Mouse (Mus musculus) lung, postnatal 4 days (tissue): ENCODE measurements around the gene Calm3.

ENCODE experiments used
- DNase-seq, 2 experiments: peaks; one replicate each; pipeline ENCODE4 v3.0.0; 2021

The Calm3 gene

GRCm38 (mm10) chr7:16940292-16940691 lies 16.4 kb upstream of the Calm3 start:
- peak in 1 of 2 experiments; percentile 38 for DNase-seq

DNA sequence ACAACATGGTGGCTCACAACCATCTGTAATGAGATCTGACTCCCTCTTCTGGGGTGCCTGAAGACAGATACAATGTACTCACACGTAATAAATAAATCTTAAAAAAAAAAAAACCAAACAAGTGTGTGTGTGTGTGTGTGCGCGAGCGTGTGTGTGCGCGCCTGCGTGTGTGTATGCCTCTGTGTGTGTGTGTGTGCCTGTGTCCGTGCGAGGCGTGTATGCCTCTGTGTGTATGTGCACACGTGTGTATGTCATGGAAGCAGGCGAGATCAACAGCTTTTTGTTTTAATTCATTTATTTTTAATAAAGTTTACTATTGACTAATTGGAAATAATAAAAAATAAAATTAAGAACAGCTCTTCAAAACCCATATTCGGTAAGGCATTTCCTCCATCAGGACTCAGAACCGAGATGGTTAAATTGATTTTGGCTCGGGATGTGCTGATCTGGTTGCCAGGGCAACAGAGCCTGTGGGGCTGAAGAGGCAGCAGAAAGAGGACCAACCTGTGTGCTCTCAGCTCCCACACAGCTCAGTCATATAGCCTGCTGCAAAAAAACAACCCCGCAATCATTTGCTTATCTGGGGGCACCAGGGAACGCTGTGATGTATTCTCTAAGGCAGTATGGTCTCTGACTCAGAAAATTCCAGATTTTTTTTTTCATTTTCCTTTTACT lies 14.3 kb upstream of the Calm3 start:
- no peak for DNase-seq

DNA sequence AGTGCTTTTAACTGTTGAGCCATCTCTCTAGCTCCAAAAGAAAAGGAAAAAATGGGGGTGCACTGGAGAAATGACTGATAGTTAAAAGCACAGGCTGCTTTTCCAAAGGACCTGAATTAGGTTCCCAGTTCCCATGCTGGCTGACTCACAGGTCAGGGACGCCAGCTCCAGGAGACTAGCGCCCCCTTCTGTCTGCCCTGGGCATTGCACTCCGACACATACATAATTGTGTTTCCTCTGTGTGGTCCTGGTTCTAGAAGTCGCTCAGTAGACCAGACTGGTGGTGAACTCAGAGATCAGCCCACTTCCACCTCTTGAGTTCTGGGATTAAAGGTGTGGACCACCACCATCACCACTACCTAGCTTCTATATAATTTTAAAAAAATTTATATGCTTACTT lies 13.4 kb upstream of the Calm3 start:
- no peak for DNase-seq

DNA sequence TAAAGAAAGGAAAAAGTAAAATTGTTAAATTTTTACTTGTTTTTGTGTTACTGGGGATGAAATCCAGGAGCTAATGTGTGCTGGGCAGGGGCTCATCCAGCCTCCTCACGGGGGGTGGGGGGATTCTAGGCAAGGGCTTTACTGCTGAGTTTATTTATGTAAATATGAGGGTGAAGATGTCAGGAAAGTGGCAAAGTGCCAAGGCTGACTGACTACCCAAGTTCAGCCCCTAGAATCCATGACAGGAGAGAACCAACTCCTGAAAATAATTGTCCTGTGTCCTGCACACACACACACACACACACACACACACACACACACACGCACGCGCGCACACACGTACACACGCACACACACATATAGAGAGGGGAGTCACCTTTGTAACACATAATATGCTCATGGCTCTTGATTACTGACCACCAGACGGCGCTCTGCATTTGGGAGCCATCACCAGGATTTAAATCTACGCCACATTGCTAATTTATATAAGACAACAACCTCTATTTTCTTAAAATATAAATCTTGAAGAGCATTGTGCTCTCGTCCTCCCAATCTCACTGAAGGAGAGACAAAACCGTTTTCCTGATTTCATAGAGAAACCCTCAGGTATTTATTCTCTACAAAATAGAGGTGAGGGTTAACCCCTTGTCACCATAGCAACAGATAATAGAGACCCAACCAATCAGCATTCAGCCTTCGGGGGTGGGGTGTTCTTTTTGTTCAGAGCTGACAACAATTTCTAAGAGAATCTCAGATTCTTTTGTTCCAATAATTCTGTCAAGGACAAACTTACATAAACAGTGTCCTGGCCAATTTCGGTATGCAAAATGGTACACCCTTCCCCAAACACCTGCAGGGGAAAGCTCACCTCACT lies 9.0 kb upstream of the Calm3 start:
- peak in 1 of 2 experiments; percentile 60 for DNase-seq

DNA sequence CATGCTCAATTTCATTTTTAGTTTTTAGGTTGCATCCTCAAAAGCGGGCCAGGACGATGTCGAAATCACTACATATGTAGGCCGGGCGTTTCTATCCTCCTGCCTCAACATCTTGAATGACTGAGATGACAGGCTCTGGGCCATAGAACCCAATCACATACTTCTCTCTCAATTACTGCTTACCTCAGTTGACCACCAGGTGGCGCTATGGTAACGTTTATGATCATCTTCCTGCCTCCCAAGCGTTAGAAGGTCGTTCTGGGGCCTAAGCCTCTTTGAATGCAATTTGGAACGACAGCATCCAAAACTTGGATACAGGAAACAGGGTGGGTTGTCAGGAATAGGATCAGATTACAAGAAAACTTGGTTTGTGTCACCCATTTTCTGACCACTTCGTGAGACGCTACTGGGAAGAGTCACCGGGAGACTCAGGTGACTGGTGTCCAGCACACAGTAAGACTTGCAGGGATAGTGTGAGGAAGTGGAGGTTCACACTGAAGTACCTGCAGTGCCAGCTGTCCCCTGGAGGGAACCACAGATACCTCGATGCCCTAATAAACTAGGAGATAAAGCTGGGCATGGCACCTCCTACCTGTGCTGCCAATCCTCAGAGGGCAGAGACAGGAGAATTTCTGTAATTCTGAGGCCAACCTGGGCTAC lies 8.2 kb upstream of the Calm3 start:
- peak; percentile 42 to 87 for DNase-seq

DNA sequence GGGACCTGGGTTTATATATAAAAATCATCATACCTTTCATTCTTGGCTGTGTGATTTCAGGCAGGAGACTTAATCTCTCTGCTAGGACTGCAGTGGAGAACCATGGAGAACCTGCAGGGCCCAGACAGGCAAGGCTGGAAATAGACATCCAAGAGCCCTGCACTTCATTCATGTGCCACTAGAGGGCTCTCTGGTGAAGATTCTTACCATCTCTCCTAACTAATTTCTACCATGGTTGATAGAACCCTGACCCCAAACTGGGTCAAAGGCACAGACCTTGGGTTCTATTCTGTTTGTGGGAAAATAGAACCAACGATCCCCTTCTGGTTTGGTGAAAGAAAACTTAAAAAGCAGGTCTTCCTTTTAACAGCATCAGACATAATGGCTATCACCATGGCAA lies 6.9 kb upstream of the Calm3 start:
- DNase-seq = peak in 1 of 2 experiments; percentile 75

- DNase-seq = no peak
Measured at GRCm38 (mm10) chr7:16928341-16928740, 4.4 kb upstream of the Calm3 start.

DNA sequence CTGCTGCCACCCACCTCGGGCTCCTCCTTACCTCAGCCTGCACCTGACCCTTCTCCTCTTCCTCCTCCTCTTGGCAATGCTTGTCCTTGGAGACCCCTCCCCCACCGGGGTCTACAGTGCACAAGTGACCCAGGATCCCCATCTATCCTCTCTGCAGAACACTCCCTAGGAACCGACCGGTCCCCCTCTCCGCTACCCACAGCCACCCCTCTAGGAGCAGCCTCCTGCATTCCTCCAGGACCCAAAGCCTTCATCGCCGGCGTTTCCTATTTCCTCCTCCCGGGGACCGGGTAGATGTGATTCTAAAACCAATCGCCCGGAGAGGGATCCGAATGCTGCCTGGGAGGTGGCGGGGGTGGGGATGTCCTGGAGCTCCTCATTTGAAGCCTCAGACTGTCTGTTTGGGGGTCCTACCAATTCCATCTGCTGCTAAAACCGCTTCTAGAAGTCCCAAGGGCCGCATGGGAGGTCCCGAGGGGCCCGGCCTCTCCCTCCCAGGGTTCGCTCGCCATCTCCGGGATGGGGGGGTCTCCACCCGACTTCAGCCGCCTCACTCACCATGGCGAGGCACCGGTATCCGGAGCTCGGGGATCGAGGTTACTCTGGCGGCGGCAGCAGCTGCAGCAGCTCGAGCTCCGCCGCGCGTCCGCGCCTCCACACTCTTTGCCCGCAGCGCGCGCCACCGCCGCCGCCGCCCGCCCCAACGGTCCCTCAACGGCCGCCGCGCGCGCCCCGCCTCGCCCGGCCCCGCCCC lies 454 bp downstream of the Calm3 start:
- peak in 1 of 2 experiments; percentile 36 for DNase-seq

DNA sequence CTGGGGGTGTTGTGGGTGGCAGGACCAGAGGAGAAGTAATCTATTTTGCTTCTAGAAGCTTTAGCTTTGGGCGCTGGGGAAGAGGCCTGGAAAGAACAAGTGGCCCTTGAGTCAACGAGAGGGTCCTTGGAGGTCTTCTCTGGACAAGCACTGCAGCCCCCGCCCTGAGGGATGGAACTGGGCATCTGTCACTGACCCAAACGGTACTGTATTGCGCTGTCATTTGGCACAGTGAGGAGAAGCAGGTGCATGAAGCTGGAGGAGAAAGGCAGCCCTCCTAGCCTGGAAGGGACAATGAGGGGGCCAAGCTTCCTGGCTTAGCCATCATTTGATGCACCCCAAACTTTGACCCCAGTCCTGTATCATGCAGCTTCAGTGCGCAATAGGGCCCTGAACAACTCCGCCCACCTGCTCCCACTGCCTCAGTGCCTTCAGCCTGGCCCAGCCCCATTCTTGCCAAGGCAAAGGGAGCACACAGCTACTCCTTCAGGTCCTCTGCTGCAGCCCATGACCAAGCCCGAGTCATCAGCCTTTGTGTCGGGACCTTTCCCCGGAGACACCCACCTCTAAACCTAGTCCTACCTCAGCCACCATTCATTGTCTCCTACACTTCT lies 1.4 kb downstream of the Calm3 start:
- DNase-seq = peak in 1 of 2 experiments; percentile 43

GRCm38 (mm10) chr7:16921881-16922335 lies 2.0 kb downstream of the Calm3 start:
- DNase-seq = no peak

DNA sequence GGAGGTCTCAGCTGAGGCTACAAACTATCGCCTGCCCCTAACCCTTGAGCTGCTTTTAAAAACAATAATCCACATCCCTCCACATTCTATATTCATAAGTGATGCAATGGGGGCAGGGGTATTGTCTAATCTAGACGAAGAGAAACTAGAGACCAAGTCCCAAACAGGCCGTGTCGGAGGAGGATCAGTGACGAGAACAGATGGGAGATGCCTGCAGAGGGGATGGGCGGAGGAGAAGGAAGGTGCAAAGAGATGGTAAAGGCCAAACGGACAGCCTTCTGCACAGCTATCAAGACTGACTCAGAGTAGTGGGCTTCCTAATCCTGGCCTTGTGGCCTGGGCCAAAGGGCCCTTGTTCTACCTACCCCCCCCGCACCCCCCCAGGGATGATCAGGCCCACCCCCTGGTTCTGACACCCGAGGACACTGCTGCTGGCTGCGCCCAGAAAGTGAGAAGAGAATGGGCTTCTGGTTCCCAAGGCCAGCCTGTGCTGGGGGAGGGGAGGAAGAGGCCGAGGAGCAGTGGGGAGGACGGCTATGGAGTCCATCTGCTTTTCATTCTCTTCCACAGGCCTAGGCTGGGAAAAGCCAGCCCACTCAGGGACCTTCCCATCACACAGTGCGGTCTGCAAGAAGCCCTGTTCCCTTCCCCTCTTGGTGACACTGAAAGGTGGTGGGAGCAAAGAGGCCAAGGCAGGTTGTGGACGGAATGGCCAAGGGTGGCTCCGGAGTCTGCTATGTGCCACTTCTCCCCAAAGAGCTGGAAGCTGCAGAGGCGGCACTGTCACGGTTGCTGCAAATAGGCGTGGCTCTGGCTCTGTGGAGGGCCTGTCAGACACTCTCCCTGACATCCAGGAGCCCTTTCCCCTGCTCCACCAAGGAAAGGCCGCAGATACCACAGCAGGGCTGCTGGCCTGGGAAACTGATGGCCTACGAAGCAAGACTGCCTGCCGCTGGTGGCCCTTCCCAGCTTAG lies 2.8 kb downstream of the Calm3 start:
- peak in 1 of 2 experiments; percentile 42 for DNase-seq

DNA sequence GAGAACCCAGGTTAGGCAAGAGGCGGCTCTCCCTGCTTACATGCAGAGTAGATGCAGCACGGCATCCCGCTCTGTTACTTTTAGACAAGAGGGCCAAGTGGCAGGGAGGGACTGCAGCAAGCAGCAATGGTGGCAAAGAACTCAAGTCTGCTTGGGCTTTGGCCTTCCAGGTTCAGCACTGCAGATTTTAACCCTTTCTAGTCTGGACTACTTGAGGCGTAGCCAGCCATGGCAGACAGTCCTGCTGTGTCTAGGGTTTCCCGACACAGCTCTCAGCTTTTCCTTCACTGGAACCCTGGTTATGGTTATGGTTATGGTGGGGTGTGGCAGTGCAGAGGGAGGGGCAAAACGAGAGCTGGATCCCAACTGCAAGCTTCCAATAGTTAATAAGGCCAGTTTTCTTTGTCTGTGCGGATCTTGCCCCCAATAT lies 3.7 kb downstream of the Calm3 start:
- no peak for DNase-seq

GRCm38 (mm10) chr7:16919395-16920149 lies 4.3 kb downstream of the Calm3 start:
- DNase-seq = peak in 1 of 2 experiments; percentile 23

- no peak for DNase-seq
Measured at GRCm38 (mm10) chr7:16918670-16919069, 5.2 kb downstream of the Calm3 start.

GRCm38 (mm10) chr7:16918014-16918413 lies 5.9 kb downstream of the Calm3 start:
- peak in 1 of 2 experiments; percentile 28 for DNase-seq

DNA sequence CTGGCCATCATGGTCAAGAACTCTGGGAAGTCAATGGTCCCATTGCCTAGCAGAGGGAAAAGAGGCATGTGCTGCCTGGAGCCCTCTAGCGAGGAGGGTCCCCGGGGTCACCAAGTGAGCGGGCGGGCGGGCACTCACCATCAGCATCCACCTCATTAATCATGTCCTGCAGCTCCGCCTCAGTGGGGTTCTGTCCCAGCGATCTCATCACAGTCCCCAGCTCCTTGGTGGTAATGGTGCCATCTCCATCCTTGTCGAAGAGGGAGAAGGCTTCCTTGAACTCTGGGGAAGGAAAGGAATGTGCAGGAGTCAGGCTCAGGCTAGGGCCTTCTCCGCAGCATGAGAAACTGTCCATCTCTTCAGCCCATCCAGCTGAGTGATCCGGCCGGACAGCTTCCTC lies 6.5 kb downstream of the Calm3 start:
- no peak for DNase-seq

DNA sequence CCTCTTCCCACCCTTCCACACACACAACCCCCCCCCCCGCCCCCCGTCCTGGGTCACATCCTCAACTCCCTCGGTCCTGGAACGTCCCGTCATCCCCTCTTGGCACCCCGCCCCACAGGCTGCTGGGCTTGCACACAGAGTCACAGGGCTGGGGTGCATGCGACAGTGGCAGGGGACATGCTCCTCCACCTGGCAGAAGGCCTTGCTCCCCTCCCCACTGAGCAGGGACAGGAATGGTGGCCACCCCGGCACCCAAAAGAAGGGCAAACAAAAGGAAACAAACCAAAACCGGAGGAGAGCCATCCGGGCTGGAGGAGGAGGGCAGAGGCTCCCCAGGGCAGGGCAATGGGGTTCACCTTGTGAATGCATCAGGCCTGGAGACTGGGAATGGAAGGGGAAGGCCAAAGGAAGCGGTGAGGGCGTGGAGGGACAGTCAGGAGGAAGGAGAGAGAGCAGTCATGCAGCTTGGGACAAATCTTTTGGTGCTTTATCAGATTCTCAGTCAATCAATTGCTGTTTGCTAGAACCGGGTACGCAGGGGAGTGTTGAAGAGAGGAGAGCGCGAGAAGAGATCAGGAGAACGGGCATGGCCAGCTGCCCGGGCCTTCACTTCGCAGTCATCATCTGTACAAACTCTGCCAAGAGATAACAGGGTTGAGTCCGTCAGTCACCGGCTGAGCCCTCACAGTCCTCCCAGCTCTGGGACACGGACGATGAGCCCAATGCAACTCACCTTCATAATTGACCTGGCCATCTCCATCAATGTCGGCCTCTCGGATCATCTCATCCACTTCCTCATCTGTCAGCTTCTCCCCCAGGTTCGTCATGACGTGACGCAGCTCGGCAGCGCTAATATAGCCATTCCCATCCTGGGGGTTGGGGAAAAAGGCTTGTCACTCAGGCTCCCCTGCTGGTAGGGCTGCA lies 7.3 kb downstream of the Calm3 start:
- DNase-seq = peak in 1 of 2 experiments; percentile 58

DNA sequence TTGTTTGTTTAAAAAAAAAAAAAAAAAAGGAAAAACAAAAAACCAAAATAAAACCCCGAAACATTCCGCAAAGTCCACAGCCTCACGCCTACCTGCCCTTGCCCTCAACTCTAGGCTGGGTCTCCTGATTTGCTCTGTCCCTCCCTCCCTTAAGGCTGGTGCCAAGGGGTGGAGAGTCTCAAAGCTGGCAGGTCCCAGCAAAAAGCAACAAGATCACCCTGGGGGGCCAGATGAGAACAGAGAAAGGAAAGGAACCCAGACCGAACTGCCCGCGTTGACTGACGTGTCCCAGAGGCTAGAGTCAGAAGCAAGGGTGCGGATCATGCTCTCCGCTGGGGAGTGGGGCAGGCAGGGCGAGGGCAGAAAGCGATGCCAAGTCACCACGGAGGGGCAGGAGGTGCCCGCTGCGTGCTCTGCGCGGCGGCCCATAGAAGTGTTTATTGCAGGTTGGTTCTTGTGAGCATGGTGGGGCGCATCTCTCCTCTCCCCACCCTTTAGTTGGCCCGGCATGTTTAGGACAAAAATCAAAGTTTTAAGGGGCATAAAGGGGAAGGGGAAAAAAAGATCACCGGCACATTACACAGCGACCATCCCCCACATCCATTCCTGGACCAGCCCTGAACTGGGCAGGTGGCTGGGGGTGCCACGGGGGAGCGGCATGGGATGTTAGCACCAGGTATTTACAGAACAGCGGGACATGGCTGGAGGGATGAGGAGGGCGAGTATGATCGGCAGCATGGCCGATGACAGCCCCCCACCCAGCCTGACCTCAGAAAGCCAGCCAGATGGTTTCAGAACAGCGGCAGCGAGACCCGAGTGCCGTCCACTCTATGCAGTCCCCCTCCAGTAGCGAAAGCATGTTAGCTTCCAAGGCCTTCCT lies 8.2 kb downstream of the Calm3 start:
- DNase-seq = peak in 1 of 2 experiments; percentile 30
